Mouse (Mus musculus) megakaryocyte, embryonic 14.5 days (primary cell): ENCODE data around the gene Btg4.

Experiments used
- FLI1 ChIP-seq: IDR thresholded peaks from 2 replicates; pipeline ENCODE4 v1.6.1; 2012; ENCODE audit warnings: low read length, inconsistent platforms, mixed read lengths
- GATA1 ChIP-seq: IDR thresholded peaks from 3 replicates; pipeline ENCODE4 v1.6.1; 2012; ENCODE audit warnings: mixed read lengths, low read length, inconsistent platforms, borderline replicate concordance

DNA sequence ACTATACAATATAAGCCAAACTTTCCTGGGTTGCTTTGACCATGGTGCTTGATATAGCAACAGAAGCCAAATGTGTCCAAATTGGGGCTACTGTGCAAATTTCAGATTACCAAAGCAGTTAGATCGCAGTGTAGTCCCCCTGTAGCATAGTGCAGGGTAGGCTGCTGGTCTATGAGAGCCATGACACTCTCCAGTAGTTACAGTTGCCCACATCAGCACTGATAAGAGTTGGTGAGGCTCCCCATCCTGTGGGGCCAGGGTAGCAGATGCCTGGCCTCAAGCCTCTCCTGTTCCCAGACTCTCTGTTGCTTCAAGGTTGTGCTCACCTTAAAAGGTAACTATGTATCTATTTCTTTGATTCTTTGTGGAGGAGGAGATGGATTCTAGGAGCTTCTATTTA lies 77.1 kb downstream of the Btg4 start:
- no peak for TF ChIP-seq GATA1
- no peak for TF ChIP-seq FLI1
